22 mouse cellular contexts compared by ENCODE assay signal in the genomic region with DNA sequence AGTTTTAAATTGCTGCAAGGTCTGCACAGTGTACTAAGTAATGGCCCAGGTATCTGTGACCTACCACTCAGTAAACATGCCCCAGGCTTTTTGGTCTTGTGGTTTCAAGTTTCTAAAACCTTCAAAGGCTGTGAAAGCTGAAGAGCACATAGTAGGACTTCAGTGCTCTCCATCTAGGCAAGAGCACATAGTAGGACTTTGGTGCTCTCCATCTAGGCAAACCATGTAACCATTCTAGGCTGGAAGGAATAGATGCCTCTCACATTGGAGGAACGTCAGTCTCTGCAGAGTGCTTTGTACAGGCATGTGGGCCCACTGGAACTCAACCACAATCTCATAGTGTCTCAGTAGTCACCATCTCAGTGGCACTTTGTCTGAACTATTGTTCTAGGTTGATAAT. TPM values are rescaled to one million over a fixed set of nuclear protein-coding genes. Genes with fewer than 3 reads are reported as not detected.
DNase-seq lines count a peak whose midpoint lies in the region; ATAC-seq and TF ChIP-seq lines count a peak whose summit lies in the region.
"Had no signal": no experiment of that assay in that cellular context is flagged by ENCODE, and none has a peak within 500 bp of the region (broad histone marks: within the 10 kb centered on the region; RNA-seq: fewer than 3 reads in every experiment).

No protein-coding gene starts in this region.

- H3K9me3 ChIP-seq in MEL (replicated peaks; ENCODE audit: insufficient read depth, low read length), result no peaks in the 10 kb centered on the region
- H3K9me3 ChIP-seq in intestine, embryonic 16.5 days (ENCODE audit: control insufficient read depth, low read length), result no peaks in the 10 kb centered on the region
- H3K9me3 ChIP-seq: embryonic facial prominence, embryonic 13.5 days; forebrain, embryonic 13.5 days; G1E; heart, embryonic 13.5 days; hindbrain, embryonic 13.5 days had no signal

- no peaks in the 10 kb centered on the region for H3K27me3 ChIP-seq in MEL (ENCODE audit: control insufficient read depth in 1 of 2, insufficient read depth in 2 of 2, low read length in 2 of 2)
- no peaks in the 10 kb centered on the region for H3K27me3 ChIP-seq in intestine, embryonic 16.5 days (replicated peaks; ENCODE audit: control insufficient read depth, insufficient read depth, low read length)
- H3K27me3 ChIP-seq in small intestine, adult 2 months (ENCODE audit: control insufficient read depth, insufficient read depth, low read length), result no peaks in the 10 kb centered on the region
- H3K27me3 ChIP-seq: embryonic facial prominence, embryonic 13.5 days; forebrain, embryonic 13.5 days; heart, embryonic 13.5 days; hindbrain, embryonic 13.5 days; Patski had no signal

- H3K27ac ChIP-seq in layer of hippocampus, adult 2 months, result peak overlapping the region; percentile 64; the same call in 1 of the 2 replicates
- H3K27ac ChIP-seq in MEL (ENCODE audit: control insufficient read depth, low read depth, low read length), result no peak overlapping the region
- peak overlapping the region; percentile 63 for H3K27ac ChIP-seq in intestine, embryonic 16.5 days (ENCODE audit: low read length)
- peak overlapping the region; percentile 95 for H3K27ac ChIP-seq in small intestine, adult 2 months (ENCODE audit: insufficient read depth, low read depth, low read length)
- H3K27ac ChIP-seq: embryonic facial prominence, embryonic 13.5 days; forebrain, embryonic 13.5 days; heart, embryonic 13.5 days; hindbrain, embryonic 13.5 days had no signal

- no peak for DNase-seq in layer of hippocampus, adult 2 months (ENCODE audit: low spot score in 2 of 2)
- DNase-seq in layer of hippocampus, adult 18-20 months (ENCODE audit: low spot score in 2 of 2), result no peak
- DNase-seq in MEL (ENCODE audit: low read depth, low spot score) (no peak), MN1 (ENCODE audit: low spot score) (no peak)
- no peak for DNase-seq in kidney, adult 9 months
- no peak for DNase-seq in left cerebral cortex, adult 18-20 months (ENCODE audit: low spot score in 2 of 2)
- DNase-seq: adrenal gland, adult 2 months; adrenal gland, postnatal 36 days; cerebellum, adult 11 months; cerebellum, adult 8-10 months; cerebellum, postnatal 25 days; gastrocnemius, postnatal 36 days; heart, postnatal 4 days; kidney, adult 11 months had no signal

- TF ChIP-seq RAD21 in MEL (IDR thresholded peaks at IDR 0.05; ENCODE audit: low read depth, low read length), result no peak

- H3K4me3 ChIP-seq in layer of hippocampus, adult 2 months, result no peak overlapping the region
- no peak overlapping the region for H3K4me3 ChIP-seq in MEL (ENCODE audit: control insufficient read depth in 1 of 2, insufficient read depth in 1 of 2, low read depth in 2 of 2, low read length in 2 of 2)
- H3K4me3 ChIP-seq in intestine, embryonic 16.5 days (ENCODE audit: low read length), result no peak overlapping the region
- H3K4me3 ChIP-seq in small intestine, adult 2 months (ENCODE audit: low read depth, low read length), result no peak overlapping the region
- H3K4me3 ChIP-seq: embryonic facial prominence, embryonic 13.5 days; forebrain, embryonic 13.5 days; heart, embryonic 13.5 days; hindbrain, embryonic 13.5 days had no signal

- ATAC-seq in intestine, embryonic 16.5 days, result no peak
- ATAC-seq: forebrain, embryonic 13.5 days; Patski had no signal

- no peaks in the 10 kb centered on the region for H3K4me1 ChIP-seq in MEL (ENCODE audit: control insufficient read depth in 1 of 2, insufficient read depth in 2 of 2, low read length in 2 of 2)
- 0 out of 2 replicates have a peak, but pooled peaks cover 5% of the 10 kb centered on the region for H3K4me1 ChIP-seq in intestine, embryonic 16.5 days (ENCODE audit: control insufficient read depth, insufficient read depth, low read length)
- H3K4me1 ChIP-seq in small intestine, adult 2 months (ENCODE audit: control insufficient read depth, insufficient read depth, insufficient read length, low read length), result peaks cover 12% of the 10 kb centered on the region; the same call in 1 of the 2 replicates
- H3K4me1 ChIP-seq: embryonic facial prominence, embryonic 13.5 days; forebrain, embryonic 13.5 days; hindbrain, embryonic 13.5 days had no signal

- no peak overlapping the region for H3K9ac ChIP-seq in MEL (ENCODE audit: control insufficient read depth, low read depth, low read length, poor library complexity, severe bottlenecking)
- no peak overlapping the region for H3K9ac ChIP-seq in intestine, embryonic 16.5 days (ENCODE audit: low read depth, low read length)
- H3K9ac ChIP-seq: embryonic facial prominence, embryonic 13.5 days; forebrain, embryonic 13.5 days; heart, embryonic 13.5 days; hindbrain, embryonic 13.5 days had no signal

- 0 out of 4 replicates have a peak, but pooled peaks of 1 of the 2 experiments have one; percentile 2 for TF ChIP-seq POLR2A in MEL (IDR thresholded peaks at IDR 0.05; ENCODE audit: control insufficient read depth in 1 of 2, insufficient read depth in 1 of 2, low read depth in 1 of 2, low read length in 2 of 2, poor library complexity in 1 of 2)
- TF ChIP-seq POLR2A in small intestine, adult 2 months (IDR thresholded peaks at IDR 0.05; ENCODE audit: low read depth, low read length), result no peak

- no peak overlapping the region for H3K4me2 ChIP-seq in intestine, embryonic 16.5 days (ENCODE audit: low read depth, low read length)
- H3K4me2 ChIP-seq: embryonic facial prominence, embryonic 13.5 days; forebrain, embryonic 13.5 days; heart, embryonic 13.5 days; hindbrain, embryonic 13.5 days had no signal

- TF ChIP-seq CTCF in layer of hippocampus, adult 2 months (conservative IDR thresholded peaks at IDR 0.05), result no peak
- no peak for TF ChIP-seq CTCF in MEL (IDR thresholded peaks at IDR 0.05 in 2 of 3, conservative IDR thresholded peaks at IDR 0.05 in 1 of 3; ENCODE audit: control insufficient read depth in 1 of 3, insufficient read depth in 1 of 3, low read depth in 2 of 3, low read length in 3 of 3, poor library complexity in 1 of 3, severe bottlenecking in 1 of 3)
- no peak for TF ChIP-seq CTCF in small intestine, adult 2 months (IDR thresholded peaks at IDR 0.05; ENCODE audit: extremely low read depth, insufficient read length, insufficient replicate concordance, low read depth, low read length)

- H3K79me2 ChIP-seq in MEL (ENCODE audit: control insufficient read depth, insufficient read depth, low read length, poor library complexity), result no peaks in the 10 kb centered on the region

- peaks cover 0 to 2% of the 10 kb centered on the region in 2 experiments; a peak in 1 of 4 replicates for H3K36me3 ChIP-seq in MEL (ENCODE audit: control insufficient read depth in 1 of 2, insufficient read depth in 2 of 2, low read length in 2 of 2)
- H3K36me3 ChIP-seq in intestine, embryonic 16.5 days (ENCODE audit: control insufficient read depth, insufficient read depth, low read length), result peaks cover 11% of the 10 kb centered on the region; the same call in 1 of the 2 replicates
- peaks cover 19% of the 10 kb centered on the region for H3K36me3 ChIP-seq in small intestine, adult 2 months (ENCODE audit: control insufficient read depth, insufficient read depth, low read length)

- WGBS in intestine, embryonic 16.5 days, result 76% methylated on average over 1 of the region's 1 CpGs
- WGBS in small intestine, adult 2 months, result 92% methylated on average over 1 of the region's 1 CpGs

- TF ChIP-seq EP300 in MEL (IDR thresholded peaks at IDR 0.05; ENCODE audit: low read depth in 1 of 2, low read length in 2 of 2), result no peak

TF ChIP-seq in MEL, 35 proteins besides CTCF, POLR2A, EP300 and RAD21:
- peak; percentile 99 for TF ChIP-seq ZKSCAN1 (IDR thresholded peaks at IDR 0.05; ENCODE audit: low read depth, low read length)
- TF ChIP-seq KAT2A (conservative IDR thresholded peaks at IDR 0.05; ENCODE audit: low read depth, low read length), result no peak
- TF ChIP-seq USF2 (IDR thresholded peaks at IDR 0.05; ENCODE audit: borderline replicate concordance in 1 of 2, insufficient read depth in 1 of 2, low read depth in 1 of 2, low read length in 2 of 2), result no peak
- TF ChIP-seq POLR2AphosphoS2 (IDR thresholded peaks at IDR 0.05; ENCODE audit: low read length), result no peak
TF ChIP-seq in MEL: peak in this region for 1.

RNA-seq across cellular contexts. Expression of a gene that starts 8.4 kb away (rescaled TPM):
- total RNA-seq in layer of hippocampus, adult 2 months (2021), result 1 to 10 TPM; 1.4 to 2.1 TPM
- 1 to 10 TPM; 1.7 to 2.5 TPM for total RNA-seq in layer of hippocampus, adult 18-20 months (2021)
- total RNA-seq in MEL (2012; rRNA removed), result not detected in 2 replicates
- under 1 TPM in 1 of 2 experiments, not detected in 1; 0.25 TPM for polyA plus RNA-seq in MEL (2012; ENCODE audit: insufficient read depth in 1 of 2, insufficient read length in 2 of 2, low read depth in 1 of 2, low replicate concordance in 2 of 2, missing spikeins in 1 of 2)
- 23.2 and 24.3 TPM in 2 replicates for polyA plus RNA-seq in intestine, embryonic 16.5 days (2015; fragmentation: Nextera tagmentation; extraction: Ambion mirVana)
- polyA plus RNA-seq in small intestine, adult 2 months (2012; rRNA removed), result 125 and 228 TPM in 2 replicates
- total RNA-seq in left cerebral cortex, adult 18-20 months (2021), result 1 to 10 TPM; 1.1 to 1.7 TPM
- total RNA-seq: G1E had no signal

RNA-seq across cellular contexts. Expression of a gene that starts 21.7 kb away (rescaled TPM):
- total RNA-seq in layer of hippocampus, adult 2 months (2021), result 100 to 1,000 TPM; 892 to 923 TPM
- 100 to 1,000 TPM; 972 to 973 TPM for total RNA-seq in layer of hippocampus, adult 18-20 months (2021)
- 26.2 and 33.0 TPM in 2 replicates for total RNA-seq in MEL (2012; rRNA removed)
- polyA plus RNA-seq in MEL (2012; ENCODE audit: insufficient read depth in 1 of 2, insufficient read length in 2 of 2, low read depth in 1 of 2, low replicate concordance in 2 of 2, missing spikeins in 1 of 2), result 1,000 to 10,000 TPM in 1 of 2 experiments, 100 to 1,000 TPM in 1; 304 to 1,080 TPM
- 537 and 561 TPM in 2 replicates for polyA plus RNA-seq in intestine, embryonic 16.5 days (2015; fragmentation: Nextera tagmentation; extraction: Ambion mirVana)
- polyA plus RNA-seq in small intestine, adult 2 months (2012; rRNA removed), result 30.6 and 65.0 TPM in 2 replicates
- total RNA-seq in left cerebral cortex, adult 18-20 months (2021), result 100 to 1,000 TPM; 748 to 757 TPM

Comparison
In these comparisons a context has a peak if more than half of its experiments do, and no peak if none do; other contexts are left out.
1. RNA of a gene that starts 21.7 kb away (total RNA-seq): 972 to 973 TPM in layer of hippocampus, adult 18-20 months, 892 to 923 TPM in layer of hippocampus, adult 2 months and 748 to 757 TPM in left cerebral cortex, adult 18-20 months; 26.2 to 33.0 TPM in MEL; every median in the first group is over 10 times any median in the second.